Mouse (Mus musculus) activated CD4-positive, CD25-positive, alpha-beta regulatory T cell, adult 4 months (primary cell): Measurements from ENCODE around the gene Stx6. TPM values are rescaled to one million over a fixed set of nuclear protein-coding genes. Genes with fewer than 3 reads are reported as not detected.

Experiments used
- ATAC-seq: one replicate; pipeline ENCODE4 v1.8.0; 2017
- polyA plus RNA-seq, 2 experiments: library from polyadenylated mRNA; unstranded; fragments of 100-300 nt; shearing (Covaris generic); gene quantifications; one replicate each; pipeline ENCODE4 v1.2.1; 2017

Gene Stx6
- polyA plus RNA-seq, result 10 to 100 TPM; 49.7 to 56.1 TPM

- ATAC-seq, result peak; percentile 96
These were observed at the start of gene Stx6 for GRCm38 (mm10) chr1:155158141-155158969. Gene Stx6 (plus strand): TSS chr1:155158715.

- ATAC-seq, result no peak
These were observed 48.8 kb upstream of the Stx6 start for GRCm38 (mm10) chr1:155109387-155110350.

DNA sequence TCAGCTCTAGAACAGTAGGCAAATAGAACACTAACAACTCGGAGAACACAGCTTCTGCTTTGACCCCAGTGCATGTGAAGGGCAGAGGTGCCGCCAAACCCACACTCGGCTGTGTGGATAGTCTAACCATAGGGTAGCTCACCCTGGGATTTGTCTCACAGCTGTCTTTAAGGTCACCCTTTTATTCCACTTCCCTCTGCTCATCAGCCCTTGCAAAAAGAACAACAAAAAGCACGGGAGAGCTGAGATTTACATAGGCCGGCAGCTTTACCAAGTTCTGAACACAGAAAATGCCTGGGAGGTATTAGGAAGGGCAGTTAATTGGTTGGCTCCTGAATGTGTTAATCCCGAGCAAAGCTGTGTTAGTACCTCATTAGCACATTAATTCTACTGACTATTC, 47.0 kb upstream of the Stx6 start:
- no peak for ATAC-seq

DNA sequence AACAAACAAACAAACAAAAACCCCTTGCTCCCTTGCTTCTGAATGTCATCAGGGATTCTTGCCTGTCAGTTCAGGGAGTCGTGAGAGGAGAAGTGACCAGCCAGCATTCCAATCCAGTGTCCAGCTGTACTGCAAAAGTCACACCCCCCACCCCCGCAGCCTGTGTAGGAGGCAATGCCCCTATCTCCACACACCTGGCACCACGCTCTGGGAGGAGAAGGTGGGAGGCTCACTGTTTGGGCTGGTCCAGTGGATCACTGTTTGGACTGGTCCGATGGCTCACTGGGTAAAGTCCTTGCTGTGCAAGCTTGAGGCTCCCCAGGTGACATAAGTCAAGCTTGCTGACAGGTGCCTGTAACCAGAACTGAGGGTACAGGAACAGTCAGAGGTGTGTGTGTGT, 46.4 kb upstream of the Stx6 start:
- no peak for ATAC-seq

- ATAC-seq, result no peak
These were observed 45.6 kb upstream of the Stx6 start for GRCm38 (mm10) chr1:155112875-155113274.

DNA sequence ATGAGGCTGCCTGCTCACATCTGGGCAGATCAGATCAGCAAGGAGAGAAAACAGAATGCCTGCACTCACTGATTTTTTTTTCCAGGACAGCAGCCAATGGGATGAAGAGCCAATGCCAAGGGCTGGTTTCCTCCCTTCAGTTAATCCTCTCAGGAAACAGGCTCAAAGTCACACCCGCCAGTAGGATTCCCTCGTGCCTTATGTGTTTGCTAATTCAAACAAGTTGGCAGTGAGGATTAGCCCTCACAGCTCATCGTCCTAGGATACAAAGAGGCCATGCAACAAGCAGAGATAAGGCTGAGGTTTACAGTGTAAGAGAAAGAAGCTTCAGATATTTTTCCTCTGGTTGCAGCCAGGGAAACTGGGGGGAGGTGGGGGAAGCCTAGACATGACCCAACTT, 44.6 kb upstream of the Stx6 start:
- ATAC-seq, result no peak

GRCm38 (mm10) chr1:155119719-155120118, 38.8 kb upstream of the Stx6 start:
- no peak for ATAC-seq

- ATAC-seq, result peak; percentile 73
These were observed 36.3 kb upstream of the Stx6 start for GRCm38 (mm10) chr1:155121977-155122939.

GRCm38 (mm10) chr1:155124397-155124796, 34.1 kb upstream of the Stx6 start:
- no peak for ATAC-seq

DNA sequence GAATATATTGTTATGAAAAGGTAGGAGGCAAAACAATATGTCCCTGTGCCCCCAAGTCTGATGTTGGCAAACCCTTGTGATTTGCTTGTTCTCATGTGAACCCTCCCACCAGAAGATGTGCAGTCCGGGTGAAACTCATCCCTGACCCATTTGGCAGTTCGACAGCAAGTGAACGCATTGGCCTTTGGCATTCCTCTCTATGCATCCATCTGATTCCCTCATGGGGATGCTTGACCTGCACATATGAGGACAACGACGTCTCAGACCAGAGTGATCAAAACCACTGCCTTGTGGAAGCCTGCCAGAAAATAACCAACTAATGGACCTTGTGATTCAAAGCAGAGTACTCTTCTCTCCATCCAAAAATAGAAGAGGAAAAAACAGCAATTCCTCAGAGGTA, 31.8 kb upstream of the Stx6 start:
- ATAC-seq, result no peak

DNA sequence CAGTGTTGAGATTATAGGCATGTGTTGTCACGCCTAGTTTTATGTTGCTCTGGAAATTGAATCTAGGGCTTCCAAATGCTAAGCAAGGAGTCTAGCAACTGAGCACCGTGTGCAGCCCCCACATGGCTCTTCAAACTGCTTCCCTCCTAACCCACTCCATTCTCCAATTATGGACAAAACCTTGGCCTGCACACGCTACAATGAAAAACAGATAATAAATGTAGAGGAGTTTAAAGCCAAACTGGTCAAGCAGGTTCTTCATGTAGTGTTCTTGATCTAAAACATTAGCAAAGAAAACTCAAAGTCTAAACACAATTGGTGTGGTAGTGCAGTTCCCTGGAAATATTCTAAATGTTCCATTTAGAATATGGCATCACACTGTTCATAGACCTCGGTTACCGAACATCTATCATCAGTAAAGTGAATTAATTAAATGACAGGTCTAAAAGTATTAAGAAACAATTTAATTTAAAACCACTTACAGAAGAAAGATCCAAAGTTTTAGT, 31.0 kb upstream of the Stx6 start:
- ATAC-seq, result no peak

DNA sequence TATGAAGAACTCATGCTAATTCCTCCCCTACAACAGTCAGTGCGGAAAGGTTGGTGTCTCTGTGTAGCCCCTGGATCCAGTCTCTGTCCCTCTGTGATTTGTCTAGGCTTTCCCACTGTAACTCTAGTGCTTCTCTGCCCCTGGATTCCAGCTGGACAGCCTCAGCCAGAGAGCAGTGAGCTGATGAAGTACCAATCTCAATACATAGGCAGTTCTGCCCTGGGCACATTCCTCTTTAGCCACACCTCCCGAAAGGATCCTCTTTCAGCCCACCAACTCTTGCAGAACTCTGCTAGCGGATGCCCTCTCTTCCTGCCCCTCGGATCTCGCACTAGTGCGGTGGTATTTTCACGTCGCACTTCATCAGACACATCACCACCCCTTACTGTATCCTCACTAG, 23.6 kb upstream of the Stx6 start:
- no peak for ATAC-seq

DNA sequence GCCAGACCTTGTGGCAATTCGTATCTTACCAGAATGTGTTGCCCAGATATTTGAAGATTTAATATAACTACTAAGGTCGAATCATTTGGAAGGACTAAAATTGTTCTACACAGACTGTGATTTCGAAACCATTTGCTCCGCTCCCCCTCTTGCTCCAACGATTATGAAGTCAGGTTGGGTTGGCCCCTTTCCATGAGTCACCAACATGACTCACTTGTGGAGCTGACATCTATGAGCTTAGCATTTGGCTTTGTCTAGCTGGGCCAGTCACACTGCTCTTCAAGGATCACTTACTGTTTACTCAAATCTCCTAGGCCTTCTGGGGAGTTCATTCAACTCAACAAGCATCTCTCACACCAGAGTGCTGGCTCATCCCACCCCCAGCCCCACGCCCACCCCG, 19.7 kb upstream of the Stx6 start:
- ATAC-seq, result peak; percentile 35

- ATAC-seq, result peak; percentile 94
These were observed 18.4 kb upstream of the Stx6 start for GRCm38 (mm10) chr1:155140076-155140475.

DNA sequence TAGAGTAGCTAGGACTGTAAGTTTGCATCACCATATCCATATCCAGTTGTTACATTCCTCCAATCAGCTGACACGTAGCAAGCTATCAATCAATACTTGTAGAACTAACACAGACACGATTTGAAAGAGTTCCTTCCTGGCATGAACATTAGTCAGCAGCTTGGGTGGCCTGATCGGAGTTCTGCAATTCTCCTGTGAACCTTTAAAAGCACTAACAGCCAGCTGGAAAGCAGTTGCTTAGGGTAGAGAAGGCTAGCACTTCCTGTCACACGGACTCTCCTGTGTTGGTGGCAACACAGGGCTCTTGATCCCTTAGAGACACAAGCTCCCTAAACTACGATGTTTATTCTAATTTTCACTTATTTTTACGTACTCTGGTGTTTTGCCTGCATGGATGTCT, 12.9 kb upstream of the Stx6 start:
- ATAC-seq, result peak; percentile 72

DNA sequence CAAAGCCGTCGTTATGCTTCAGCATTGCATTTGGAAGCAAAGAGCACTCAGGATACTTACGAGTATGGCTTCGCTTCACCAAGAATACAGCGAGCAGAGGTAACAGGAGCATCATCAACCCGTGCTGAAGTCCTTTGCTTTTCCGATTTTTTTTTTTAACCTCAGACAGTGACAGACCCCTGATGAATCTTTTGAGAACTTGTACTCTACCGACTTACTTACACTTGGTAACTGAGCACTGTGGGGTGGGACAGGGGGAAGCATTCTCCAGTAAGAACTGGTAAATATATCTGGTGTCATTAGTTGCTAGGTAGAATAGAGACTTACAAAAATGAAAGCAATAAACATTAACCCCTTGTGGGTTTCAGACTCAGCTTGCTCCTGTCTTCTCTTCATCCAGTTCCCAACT, 11.9 kb upstream of the Stx6 start, which contains the start of gene Mr1:
Gene Mr1, minus strand, starts transcription at position 243 of the 409 bp plus-strand sequence.
- peak; percentile 97 for ATAC-seq

DNA sequence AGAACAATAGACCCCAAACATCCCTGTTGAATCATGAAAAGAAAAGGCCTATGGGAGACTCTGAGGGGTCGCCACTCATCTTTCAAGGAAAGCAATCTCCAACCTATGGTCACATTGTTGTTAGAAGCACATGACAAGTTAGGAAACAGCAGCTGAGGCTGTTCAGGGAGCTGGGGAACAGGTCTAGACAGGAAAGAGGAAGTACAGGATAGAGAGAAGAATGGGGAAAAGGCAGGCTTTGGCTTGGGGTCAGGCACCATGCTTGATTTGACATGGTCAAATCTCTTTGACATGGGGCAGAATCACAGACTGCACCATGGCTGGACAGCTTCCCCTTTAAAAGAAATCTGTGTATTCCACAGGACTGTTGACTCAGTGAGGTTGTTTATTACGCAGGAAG, 11.3 kb upstream of the Stx6 start:
- no peak for ATAC-seq

GRCm38 (mm10) chr1:155149403-155149802, 9.1 kb upstream of the Stx6 start:
- no peak for ATAC-seq

DNA sequence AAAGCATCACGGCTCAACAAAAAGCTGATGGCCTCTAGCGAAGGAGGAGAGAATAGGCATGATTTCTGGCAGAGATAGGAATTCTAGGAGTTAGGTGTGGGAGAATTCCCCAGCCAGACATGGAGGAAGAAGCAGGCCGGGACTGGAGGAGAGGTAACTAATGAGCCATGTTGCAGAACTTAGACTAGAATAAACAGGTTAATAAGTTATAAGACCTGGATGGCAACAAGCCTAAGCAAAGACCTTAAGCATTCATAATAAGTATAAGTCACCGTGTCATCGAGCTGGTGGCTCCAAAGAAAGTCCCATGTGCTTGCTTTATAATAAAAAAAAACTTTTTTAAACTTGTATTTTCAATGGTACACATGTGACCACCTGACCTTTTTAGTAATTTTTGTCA, 7.7 kb upstream of the Stx6 start:
- no peak for ATAC-seq

- ATAC-seq, result no peak
These were observed 4.6 kb upstream of the Stx6 start for GRCm38 (mm10) chr1:155153906-155154305.

GRCm38 (mm10) chr1:155158970-155159484, 512 bp downstream of the Stx6 start:
- peak; percentile 37 for ATAC-seq

DNA sequence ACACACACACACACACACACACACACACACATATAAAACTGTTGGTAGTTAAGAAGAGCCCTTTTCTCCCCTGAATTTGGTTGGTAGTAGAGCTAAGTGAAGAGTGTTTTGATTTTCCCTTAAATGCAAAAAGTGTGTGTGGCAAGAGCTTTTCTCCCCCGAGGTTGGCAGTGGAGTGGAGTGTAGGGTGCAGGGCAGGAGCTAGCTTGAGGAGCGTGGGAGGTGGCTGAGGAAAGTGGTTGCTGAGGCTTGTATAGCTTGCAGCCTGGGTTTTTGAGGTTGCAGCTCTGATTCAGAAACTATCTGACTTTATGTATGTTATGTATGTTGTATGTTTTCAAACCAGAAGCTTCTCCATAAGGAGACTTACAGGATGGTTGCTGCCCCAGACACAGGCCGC, 8.9 kb downstream of the Stx6 start:
- ATAC-seq, result no peak
